Mouse (Mus musculus) stomach, postnatal 0 days (tissue): ENCODE results near the gene Arid3a. TPM values are rescaled to one million over a fixed set of nuclear protein-coding genes. Genes with fewer than 3 reads are reported as not detected.

ENCODE experiments used
- ATAC-seq: fragments of 200-750 bp; cut with Nextera tagmentation; 2 replicates; pipeline ENCODE4 v1.8.0; 2017; ENCODE audit not compliant: low FRiP score, low TSS enrichment
- DNase-seq: peaks from one replicate; pipeline ENCODE4 v3.0.0-alpha.2; 2016; ENCODE audit warnings: low spot score
- H3K27ac ChIP-seq: fragments of 300-500 bp; sonication (generic); replicated peaks from 2 replicates; pipeline ENCODE4 v1.5.1; 2014; ENCODE audit warnings: mild to moderate bottlenecking, control low read depth
- H3K27me3 ChIP-seq: fragments of 300-500 bp; sonication (generic); 2 replicates; pipeline ENCODE4 v1.6.1; 2014; ENCODE audit warnings: low read length; ENCODE audit not compliant: control insufficient read depth, insufficient read depth
- H3K36me3 ChIP-seq: fragments of 300-500 bp; sonication (generic); 2 replicates; pipeline ENCODE4 v1.6.1; 2014; ENCODE audit warnings: low read length, mixed read lengths; ENCODE audit not compliant: control insufficient read depth, insufficient read depth
- H3K4me1 ChIP-seq: fragments of 300-500 bp; sonication (generic); replicated peaks from 2 replicates; pipeline ENCODE4 v1.6.1; 2014; ENCODE audit warnings: antibody characterized with exemption; ENCODE audit not compliant: control insufficient read depth, insufficient read depth
- H3K4me2 ChIP-seq: fragments of 300-500 bp; sonication (generic); replicated peaks from 2 replicates; pipeline ENCODE4 v1.6.1; 2014; ENCODE audit warnings: low read depth, mild to moderate bottlenecking, control low read depth, moderate library complexity
- H3K4me3 ChIP-seq: fragments of 300-500 bp; sonication (generic); 2 replicates; pipeline ENCODE4 v1.5.1; 2014; ENCODE audit warnings: low read depth, low read length, control low read depth
- H3K9ac ChIP-seq: fragments of 300-500 bp; sonication (generic); 2 replicates; pipeline ENCODE4 v1.6.1; 2014; ENCODE audit warnings: mild to moderate bottlenecking, low read length, control low read depth, mixed read lengths
- H3K9me3 ChIP-seq: fragments of 300-500 bp; sonication (generic); 2 replicates; pipeline ENCODE4 v1.6.1; 2016; ENCODE audit warnings: low read length; ENCODE audit not compliant: control insufficient read depth
- CTCF ChIP-seq: IDR thresholded peaks from 2 replicates; pipeline ENCODE4 v1.5.1; 2016; ENCODE audit warnings: antibody characterized with exemption, low read depth, mild to moderate bottlenecking, moderate library complexity
- EP300 ChIP-seq: optimal IDR thresholded peaks from 2 replicates; pipeline ENCODE3; 2016; ENCODE audit warnings: antibody characterized with exemption
- WGBS: fragments of 180-500 bp; shearing (Covaris S2); extraction: QIAGEN DNeasy Blood & Tissue Kit; methylation state at CpG from one replicate; pipeline ENCODE4 v1.1.7; 2014; 5-methylcytosine and 5-hydroxymethylcytosine counted together
- polyA plus RNA-seq: library from polyadenylated mRNA; unstranded; fragments of >200 nt; fragmentation: Nextera tagmentation; extraction: Ambion mirVana; gene quantifications from 2 replicates; pipeline ENCODE4 v1.2.1, GENCODE M21; 2015

Arid3a gene
- polyA plus RNA-seq, 1 experiment from 2014 or later = 3.5 TPM

DNA sequence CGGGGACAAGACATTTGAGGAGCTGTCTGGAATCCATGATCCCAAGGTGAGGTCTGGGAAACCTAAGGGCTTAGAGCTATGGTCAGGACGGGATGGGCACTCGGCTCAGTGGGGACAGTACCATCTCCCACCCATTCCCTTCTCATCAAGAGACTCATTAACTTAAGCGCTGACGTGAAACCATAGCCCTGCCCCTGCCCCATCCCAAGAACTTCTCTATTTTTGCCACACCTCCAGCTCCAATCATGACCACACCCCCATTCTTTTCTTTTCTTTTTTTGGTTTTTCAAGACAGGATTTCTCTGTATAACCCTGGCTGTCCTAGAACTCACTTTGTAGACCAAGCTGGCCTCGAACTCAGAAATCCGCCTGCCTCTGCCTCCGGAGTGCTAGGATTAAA lies 47.8 kb downstream of the Arid3a start:
- no peak for ATAC-seq
- H3K27me3 ChIP-seq = no peaks in the 10 kb centered on the region
- H3K4me3 ChIP-seq = no peak overlapping the region
- no peak overlapping the region for H3K9ac ChIP-seq
- H3K4me1 ChIP-seq = no peaks in the 10 kb centered on the region
- H3K9me3 ChIP-seq = no peaks in the 10 kb centered on the region
- DNase-seq = no peak
- WGBS = 85% methylated on average over 8 of the region's 8 CpGs
- TF ChIP-seq CTCF = no peak
- TF ChIP-seq EP300 = no peak
- H3K27ac ChIP-seq = no peak overlapping the region
- H3K36me3 ChIP-seq = peaks cover 34% of the 10 kb centered on the region
- H3K4me2 ChIP-seq = no peak overlapping the region

DNA sequence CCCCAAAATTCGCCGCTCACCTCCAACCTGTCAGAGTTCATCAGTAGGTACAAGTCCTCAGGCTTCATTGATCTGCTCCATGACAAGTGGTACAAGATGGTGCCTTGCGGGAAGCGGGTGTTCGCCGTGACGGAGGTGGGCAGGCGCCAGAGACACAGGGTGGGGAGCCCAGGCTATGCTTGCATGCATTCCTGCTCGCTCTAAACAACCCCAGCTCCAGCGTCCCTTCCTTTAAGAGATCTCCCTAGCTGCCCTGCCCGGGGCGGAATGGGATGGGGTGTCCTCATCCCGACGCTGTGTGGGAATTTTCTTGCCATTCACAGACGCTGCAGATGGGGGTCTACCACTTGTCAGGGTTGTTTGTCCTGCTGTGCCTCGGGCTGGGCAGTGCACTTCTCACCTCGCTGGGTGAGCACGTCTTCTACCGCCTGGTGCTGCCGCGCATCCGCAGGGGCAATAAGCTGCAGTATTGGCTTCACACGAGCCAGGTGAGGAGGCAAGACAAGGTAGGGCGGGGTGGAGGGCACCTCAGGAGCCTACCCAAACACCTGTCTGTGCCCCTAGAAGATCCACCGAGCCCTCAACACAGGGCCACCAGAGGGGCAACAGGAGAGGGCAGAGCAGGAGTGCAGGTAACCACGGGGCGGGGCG lies 49.4 kb downstream of the Arid3a start:
- ATAC-seq (no peak), DNase-seq (no peak)
- Histone ChIP-seq H3K27ac (no peak overlapping the region), H3K9ac (no peak overlapping the region), H3K4me3 (no peak overlapping the region), H3K27me3 (no peaks in the 10 kb centered on the region), H3K4me2 (no peak overlapping the region), H3K4me1 (no peaks in the 10 kb centered on the region), H3K9me3 (no peaks in the 10 kb centered on the region), H3K36me3 (peaks cover 34% of the 10 kb centered on the region)
- no peak for TF ChIP-seq EP300
- no peak for TF ChIP-seq CTCF
- 86% methylated on average over 27 of the region's 28 CpGs for WGBS

DNA sequence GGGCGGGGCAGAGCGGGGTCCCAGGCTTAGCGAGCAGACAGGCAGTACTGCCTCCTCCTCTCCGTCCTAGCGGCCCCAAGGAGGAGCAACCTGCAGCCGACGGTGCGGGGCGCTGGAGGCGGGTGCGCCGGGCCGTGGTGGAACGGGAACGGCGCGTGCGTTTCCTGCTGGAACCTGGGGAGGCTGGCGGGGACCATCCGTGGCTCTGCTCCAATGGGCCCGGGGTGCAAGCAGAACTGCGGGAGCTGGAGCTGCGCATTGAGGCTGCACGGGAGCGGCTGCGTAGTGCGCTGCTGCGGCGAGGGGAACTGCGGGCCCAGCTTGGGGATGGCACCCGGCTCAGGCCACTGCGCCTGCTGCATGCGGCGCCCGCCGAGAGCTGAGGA lies 49.9 kb downstream of the Arid3a start:
- Histone ChIP-seq H3K4me3 (no peak overlapping the region), H3K27ac (no peak overlapping the region), H3K4me1 (no peaks in the 10 kb centered on the region), H3K9me3 (no peaks in the 10 kb centered on the region), H3K4me2 (no peak overlapping the region), H3K27me3 (no peaks in the 10 kb centered on the region), H3K9ac (no peak overlapping the region), H3K36me3 (peaks cover 34% of the 10 kb centered on the region)
- DNase-seq (no peak), ATAC-seq (no peak)
- WGBS = 83% methylated on average over 20 of the region's 36 CpGs
- TF ChIP-seq CTCF (no peak), EP300 (no peak)

DNA sequence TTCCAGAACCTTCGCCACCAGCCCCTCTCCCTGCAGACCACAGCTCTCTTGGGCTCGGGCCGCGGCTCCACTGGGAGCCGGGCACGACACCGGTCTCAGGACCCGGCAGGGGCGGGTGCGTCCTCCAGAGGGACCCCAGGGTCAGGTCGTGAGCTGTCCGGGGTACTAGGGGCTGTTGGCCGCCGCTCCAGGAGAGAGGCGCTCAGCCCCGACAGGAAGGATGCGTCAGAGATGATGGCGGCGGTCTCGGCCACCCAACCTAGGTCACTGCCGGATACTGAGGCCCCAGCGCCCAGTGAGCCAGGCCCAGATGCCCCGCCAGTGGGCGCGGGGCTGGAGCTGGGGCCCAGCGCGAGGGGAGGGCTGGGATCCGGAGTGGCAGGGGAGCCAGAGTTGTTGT lies 50.5 kb downstream of the Arid3a start:
- no peak for DNase-seq
- Histone ChIP-seq H3K4me2 (no peak overlapping the region), H3K4me1 (no peaks in the 10 kb centered on the region), H3K36me3 (peaks cover 34% of the 10 kb centered on the region), H3K4me3 (no peak overlapping the region), H3K27me3 (no peaks in the 10 kb centered on the region), H3K9ac (no peak overlapping the region), H3K9me3 (no peaks in the 10 kb centered on the region), H3K27ac (no peak overlapping the region)
- no peak for TF ChIP-seq CTCF
- TF ChIP-seq EP300 = no peak
- WGBS = 90% methylated on average over 23 of the region's 28 CpGs
- ATAC-seq = no peak

DNA sequence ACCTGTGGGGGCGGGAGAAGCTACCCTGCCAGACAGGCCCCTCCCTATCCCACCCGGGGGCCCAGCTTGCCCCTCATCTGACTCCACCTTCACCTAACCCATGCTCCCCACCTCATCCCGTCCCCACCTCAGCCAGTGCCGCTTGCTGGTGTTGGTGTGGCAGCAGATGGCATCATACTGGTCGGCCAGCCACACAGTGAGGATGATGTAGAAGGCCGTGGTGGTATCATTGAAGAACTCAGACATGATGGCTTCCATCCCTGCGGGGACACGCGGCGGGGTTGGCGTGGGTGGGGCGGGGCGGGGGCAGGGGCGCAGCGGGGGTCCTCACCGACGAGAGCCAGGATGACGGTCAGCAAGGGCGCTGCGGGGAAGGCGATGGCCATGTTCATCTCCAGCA lies 51.2 kb downstream of the Arid3a start:
- Histone ChIP-seq H3K36me3 (peaks cover 34% of the 10 kb centered on the region), H3K9ac (no peak overlapping the region; the same call in 1 of the 2 replicates), H3K4me2 (no peak overlapping the region), H3K9me3 (no peaks in the 10 kb centered on the region), H3K27me3 (no peaks in the 10 kb centered on the region), H3K4me3 (no peak overlapping the region), H3K4me1 (peaks cover under 1% of the 10 kb centered on the region; the same call in 1 of the 2 replicates), H3K27ac (no peak overlapping the region)
- TF ChIP-seq CTCF = no peak
- TF ChIP-seq EP300 = no peak
- no peak for ATAC-seq
- 98% methylated on average over 18 of the region's 21 CpGs for whole genome bisulfite sequencing
- DNase-seq = no peak

DNA sequence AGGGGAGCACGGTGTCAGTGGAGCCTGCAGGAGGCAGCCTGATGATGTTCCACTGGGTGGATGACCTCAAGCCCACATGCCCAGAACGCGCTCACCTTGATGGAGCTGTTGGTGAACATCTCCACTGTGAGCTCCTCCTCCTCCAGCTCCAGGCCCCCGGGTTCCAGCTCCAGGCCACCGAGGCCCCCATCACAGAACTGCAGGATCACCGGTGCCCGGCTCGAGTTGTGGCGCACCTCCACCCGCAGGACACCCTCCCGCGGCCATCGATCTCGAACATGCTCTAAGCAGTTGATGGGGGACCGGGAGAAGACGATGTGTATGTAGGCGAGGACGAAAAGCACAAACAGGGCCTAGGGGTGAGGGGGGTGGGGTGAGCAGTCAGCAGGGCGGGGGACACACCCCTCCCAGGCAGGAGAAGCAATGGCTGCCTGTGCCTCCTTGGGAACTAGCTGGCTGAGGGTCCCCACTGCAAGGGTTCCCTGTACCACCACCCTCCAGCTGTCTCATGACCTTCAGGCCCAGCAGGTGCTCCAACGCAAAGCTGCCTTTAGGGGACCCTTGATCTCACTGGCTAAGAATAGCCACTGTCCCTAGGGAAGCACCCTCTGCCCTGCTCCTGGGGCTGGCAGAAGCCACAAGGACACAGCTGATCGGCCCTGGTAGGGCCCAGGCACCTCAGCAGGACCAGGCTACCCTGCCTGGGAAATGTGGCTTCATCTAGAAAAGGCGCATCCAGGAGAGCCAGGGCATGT lies 52.7 kb downstream of the Arid3a start:
- WGBS = 91% methylated on average over 22 of the region's 22 CpGs
- peaks cover 6% of the 10 kb centered on the region; the same call in 1 of the 2 replicates for H3K4me1 ChIP-seq
- no peak for DNase-seq
- no peak overlapping the region for H3K27ac ChIP-seq
- H3K4me3 ChIP-seq = no peak overlapping the region
- no peak for ATAC-seq
- H3K27me3 ChIP-seq = no peaks in the 10 kb centered on the region
- H3K4me2 ChIP-seq = no peak overlapping the region
- no peak overlapping the region for H3K9ac ChIP-seq
- no peaks in the 10 kb centered on the region for H3K9me3 ChIP-seq
- TF ChIP-seq CTCF (no peak), EP300 (no peak)
- H3K36me3 ChIP-seq = peaks cover 34% of the 10 kb centered on the region
